Mouse (Mus musculus): ENCODE measurements around the gene Cdc42bpg.

Cdc42bpg gene

DNA sequence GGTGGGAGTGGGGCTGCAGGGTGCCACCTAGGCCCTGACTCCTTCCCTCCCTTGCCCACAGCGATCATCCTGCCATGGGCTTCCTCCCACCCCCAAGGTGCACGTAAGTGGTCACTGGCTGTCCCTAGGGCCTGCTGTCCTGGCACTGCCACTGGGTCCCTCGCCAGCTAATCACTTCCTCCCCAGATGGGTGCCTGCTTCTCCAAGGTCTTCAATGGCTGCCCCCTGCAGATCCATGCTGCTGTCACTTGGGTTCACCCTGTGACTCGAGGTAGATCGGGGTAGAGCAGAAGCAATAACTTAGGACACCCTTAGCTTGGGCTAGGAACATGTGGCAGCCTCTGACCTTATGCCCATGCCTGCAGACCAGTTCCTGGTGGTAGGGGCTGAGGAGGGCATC is 39.8 kb downstream of the Cdc42bpg start:
- intact Hi-C loops (cut with DNase I) = no loop called here

DNA sequence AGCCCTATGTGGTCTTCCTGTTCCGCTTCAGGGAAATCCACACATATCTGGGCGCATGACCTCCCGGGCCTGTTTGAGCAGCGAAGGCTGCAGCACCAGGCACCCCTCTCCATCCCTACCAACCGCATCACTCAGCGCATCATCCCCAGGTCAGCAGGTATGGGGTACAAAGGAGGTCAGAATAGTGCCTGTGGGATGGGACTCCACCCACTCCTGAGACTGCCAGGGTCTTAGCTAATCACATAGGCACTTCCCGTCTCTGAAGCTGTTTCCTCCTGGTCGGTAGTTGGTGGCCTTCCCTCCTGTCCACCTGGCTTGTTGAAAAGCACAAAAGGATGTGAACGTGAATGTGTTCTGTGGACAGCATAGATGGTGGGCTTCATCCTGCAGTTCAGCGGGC is 40.4 kb downstream of the Cdc42bpg start:
- intact Hi-C loops (cut with DNase I) = no loop called here

DNA sequence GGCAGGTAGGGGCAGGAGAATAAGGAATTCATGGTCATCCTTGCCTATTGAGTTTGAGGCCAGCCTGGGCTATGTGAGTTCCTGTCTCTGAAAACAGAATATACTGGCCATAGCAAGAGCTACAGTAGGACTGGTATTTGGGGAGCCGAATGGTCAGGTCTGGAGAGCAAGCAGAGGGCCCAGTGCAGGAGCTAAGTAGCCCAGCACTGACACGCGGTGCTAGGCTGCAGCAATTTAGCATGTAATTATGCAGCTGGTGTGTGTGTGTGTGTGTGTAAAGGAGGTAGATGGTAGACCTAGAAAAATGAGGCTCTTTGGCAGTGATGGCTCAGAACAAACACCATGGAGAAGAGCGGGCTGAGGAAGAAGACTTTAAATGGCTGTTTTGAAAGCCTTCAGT is 41.4 kb downstream of the Cdc42bpg start:
- intact Hi-C loops (cut with DNase I) = no loop called here

DNA sequence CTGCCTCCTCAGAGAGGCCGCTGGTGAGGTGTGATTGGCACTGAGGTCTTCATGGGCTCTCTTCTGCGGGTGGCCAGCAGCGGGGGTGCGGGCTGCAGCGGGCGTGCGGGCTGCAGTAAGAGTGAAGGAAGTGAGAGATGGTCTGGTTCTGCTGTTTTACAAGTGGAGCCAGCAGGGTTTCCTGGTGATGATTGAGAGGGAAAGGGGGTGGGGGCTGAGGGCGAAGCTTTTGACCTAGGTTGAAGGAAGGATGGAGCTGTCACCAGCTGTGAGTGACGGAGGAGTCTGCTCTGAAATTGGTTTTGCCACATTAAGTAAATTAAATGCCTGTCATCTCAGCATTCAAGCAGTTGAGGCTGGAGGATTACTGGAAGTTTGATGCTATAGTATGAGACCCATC is 42.5 kb downstream of the Cdc42bpg start:
- intact Hi-C loops (cut with DNase I) = no loop called here

DNA sequence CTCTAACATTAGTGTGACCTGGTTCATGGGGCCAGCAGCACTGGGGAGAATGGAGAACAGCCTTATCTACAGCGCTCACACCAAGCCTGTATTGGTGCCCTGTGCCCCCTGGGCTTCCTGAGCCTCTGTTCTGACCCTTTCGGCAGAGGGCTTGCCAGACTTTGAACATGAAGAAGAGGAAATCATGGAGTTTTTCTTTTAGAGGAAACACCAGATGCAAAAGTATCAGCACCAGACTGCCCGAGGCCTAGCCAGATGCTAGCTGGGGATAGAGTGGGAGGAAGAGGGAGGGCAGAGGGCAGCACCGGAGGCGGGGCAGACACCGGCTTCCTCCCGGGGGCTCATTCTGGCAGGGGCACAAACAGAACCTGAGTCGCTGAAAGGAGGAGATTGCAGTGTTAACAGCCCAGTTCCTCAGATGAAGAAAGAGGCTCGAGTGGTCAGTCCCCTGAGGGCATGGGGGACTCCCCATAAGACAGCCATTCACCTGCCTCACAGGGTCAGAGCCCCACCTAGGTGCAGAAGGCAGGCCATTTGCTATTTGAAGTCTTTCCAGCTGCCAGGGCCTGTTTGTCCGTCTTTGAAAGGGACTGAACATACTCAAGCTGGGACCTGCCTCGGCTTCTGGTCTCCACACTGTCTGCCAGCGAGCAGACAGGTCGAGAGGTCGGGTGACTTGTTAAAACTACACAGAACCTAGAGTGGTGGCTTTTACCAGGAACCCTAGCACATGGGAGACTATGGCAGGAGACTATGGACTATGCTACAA is 43.1 kb downstream of the Cdc42bpg start:
- intact Hi-C loops (cut with DNase I) = no loop called here

- intact Hi-C loops (cut with DNase I) = no loop called here
Observed at GRCm38 (mm10) chr19:6351431-6352106, 45.3 kb downstream of the Cdc42bpg start.

DNA sequence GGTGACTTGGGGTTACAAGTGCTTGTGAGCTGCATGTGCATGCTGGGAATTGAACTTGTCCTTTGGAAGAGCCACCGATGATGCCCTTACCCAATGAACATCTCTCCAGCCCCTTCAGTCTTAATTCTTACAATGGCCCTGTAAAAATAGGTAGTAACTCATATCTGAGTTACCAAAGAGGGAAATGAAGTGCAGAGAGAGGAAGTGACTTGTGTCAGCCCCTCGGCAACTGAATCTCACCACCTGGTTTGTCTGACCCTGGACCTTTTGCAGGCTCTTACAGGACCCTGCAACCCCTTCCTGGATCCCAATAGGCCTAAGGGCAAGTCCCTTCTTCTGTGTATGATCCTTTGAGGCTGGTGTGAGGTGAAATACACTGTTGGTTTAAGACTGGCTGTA is 45.9 kb downstream of the Cdc42bpg start:
- intact Hi-C loops (cut with DNase I) = no loop called here

DNA sequence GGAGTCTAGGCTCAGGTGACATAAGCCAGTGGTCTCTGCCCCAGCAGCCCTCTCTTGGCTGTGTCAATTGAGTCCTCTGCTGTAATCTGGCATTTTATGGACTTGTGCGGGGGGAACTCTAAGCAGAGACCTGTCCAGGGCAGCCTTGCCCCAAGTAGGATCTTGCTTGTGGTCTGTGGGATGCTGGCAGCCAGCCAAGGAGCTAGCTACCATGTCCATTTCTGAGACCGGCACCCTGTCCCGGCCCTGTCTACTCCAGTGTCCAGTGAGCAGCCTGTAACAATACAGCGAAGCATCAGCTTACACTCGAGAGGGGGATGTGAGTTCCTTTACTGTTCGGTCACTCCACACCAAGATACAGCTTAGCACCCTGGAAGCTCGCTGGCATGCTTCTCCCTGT is 47.8 kb downstream of the Cdc42bpg start:
- intact Hi-C loops (cut with DNase I) = no loop called here

- intact Hi-C loops (cut with DNase I) = no loop called here
Observed at GRCm38 (mm10) chr19:6361291-6361690, 55.0 kb downstream of the Cdc42bpg start.

GRCm38 (mm10) chr19:6363091-6363410 is 56.8 kb downstream of the Cdc42bpg start:
- intact Hi-C loops (cut with DNase I) = no loop called here

DNA sequence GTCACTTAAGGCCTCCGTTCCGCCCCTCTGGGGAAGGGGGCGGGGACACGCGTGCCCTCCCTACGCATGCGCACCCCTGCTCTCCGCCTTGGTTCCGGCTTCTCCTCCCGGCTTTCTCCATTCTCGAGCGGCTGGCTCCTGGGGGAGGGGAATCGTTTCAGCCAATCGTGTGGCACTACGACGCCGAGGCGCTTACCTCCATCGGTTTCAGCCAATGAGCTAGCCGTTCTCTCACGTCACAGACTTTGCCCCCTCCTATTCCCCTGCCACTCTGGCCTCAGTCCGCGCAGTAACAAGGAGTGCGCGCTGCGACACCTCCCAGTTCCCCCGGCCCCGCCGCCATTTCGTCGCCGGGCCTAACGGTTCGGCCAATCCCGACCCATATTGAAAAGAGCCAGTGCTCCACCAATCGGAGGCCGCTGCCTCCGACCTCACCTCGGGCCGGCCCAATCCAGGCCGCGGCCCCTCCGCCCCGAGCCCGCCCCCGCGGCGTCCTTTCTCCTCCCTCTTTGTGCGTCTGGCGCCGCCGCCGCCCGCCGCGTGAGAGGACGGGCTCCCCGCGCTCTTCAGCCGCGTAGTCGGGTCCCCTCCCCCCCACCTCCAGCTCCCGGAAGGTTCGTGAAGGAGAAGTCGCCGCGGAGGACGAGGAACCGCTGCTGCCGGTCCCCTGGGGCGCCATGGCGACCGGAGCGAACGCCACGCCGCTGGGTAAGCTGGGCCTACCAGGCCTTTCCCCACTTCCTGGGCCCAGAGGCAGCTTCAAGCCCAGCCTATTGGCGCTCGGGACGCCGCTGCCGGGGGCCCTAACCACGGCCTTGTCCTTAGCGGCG is 57.4 kb downstream of the Cdc42bpg start, which contains the start of gene Sf1:
TSS of gene Sf1 (plus strand) at position 280 of the 830 bp plus-strand sequence.
- intact Hi-C loops (cut with DNase I) = no loop called here

- intact Hi-C loops (cut with DNase I) = no loop called here
Observed at GRCm38 (mm10) chr19:6364317-6364725, 58.1 kb downstream of the Cdc42bpg start.

DNA sequence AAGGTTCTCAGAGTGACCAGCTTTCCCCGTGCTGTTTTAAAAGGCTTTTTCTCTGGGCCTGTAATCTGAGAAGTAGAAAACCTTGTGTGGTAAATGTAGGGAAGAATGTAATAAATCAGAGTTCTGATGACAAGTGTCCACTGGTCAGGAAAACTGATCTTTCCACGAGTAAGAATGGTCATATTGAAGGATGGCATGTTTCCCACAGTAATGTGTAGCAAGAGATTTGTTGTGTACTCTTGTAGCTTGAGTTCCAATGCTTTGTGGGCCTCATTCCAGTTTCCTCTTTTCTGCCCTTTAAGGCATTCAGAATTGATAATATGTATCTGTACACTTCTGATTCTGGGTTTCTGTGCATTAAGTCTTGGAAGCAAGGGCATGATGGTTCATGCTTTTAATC is 58.6 kb downstream of the Cdc42bpg start:
- intact Hi-C loops (cut with DNase I) = no loop called here

GRCm38 (mm10) chr19:6370175-6370574 is 63.9 kb downstream of the Cdc42bpg start:
- intact Hi-C loops (cut with DNase I) = no loop called here

GRCm38 (mm10) chr19:6372433-6372832 is 66.2 kb downstream of the Cdc42bpg start:
- intact Hi-C loops (cut with DNase I) = no loop called here

- intact Hi-C loops (cut with DNase I) = no loop called here
Observed at GRCm38 (mm10) chr19:6373539-6374400, 67.5 kb downstream of the Cdc42bpg start.

- intact Hi-C loops (cut with DNase I) = no loop called here
Observed at GRCm38 (mm10) chr19:6374571-6374970, 68.3 kb downstream of the Cdc42bpg start.

All from adrenal gland (tissue).